Comparison of ENCODE assay signal across 9 mouse cellular contexts in genomic region chr9:65123552-65124168, GRCm38 (mm10). TPM values are rescaled to one million over a fixed set of nuclear protein-coding genes. Genes with fewer than 3 reads are reported as not detected.
A peak's percentile ranks its signal among the peaks of the same experiment; 100 is the strongest.
DNase-seq lines count a peak whose midpoint lies in the region; ATAC-seq and TF ChIP-seq lines count a peak whose summit lies in the region.
"Had no signal": no experiment of that assay in that cellular context is flagged by ENCODE, and none has a peak within 500 bp of the region (broad histone marks: within the 10 kb centered on the region; RNA-seq: fewer than 3 reads in every experiment).

No protein-coding gene starts in this region.

- no peak for TF ChIP-seq EP300 in liver, postnatal 0 days (IDR thresholded peaks at IDR 0.05; ENCODE audit: low read depth)

- H3K27ac ChIP-seq in heart, embryonic 10.5 days, result peak overlapping the region; percentile 75
- H3K27ac ChIP-seq in bone marrow macrophage, adult 2 months (ENCODE audit: insufficient read depth, low read depth, low read length), result no peak overlapping the region
- H3K27ac ChIP-seq in forebrain, embryonic 12.5 days, result no peak overlapping the region
- H3K27ac ChIP-seq in intestine, embryonic 14.5 days (ENCODE audit: low read depth), result no peak overlapping the region
- H3K27ac ChIP-seq in liver, postnatal 0 days (ENCODE audit: low read depth), result no peak overlapping the region
- H3K27ac ChIP-seq in olfactory bulb, adult 2 months (ENCODE audit: insufficient read depth, low read depth, low read length), result no peak overlapping the region
- H3K27ac ChIP-seq: macrophage had no signal

- H3K9ac ChIP-seq in forebrain, embryonic 12.5 days, result peak overlapping the region; percentile 70
- H3K9ac ChIP-seq in intestine, embryonic 14.5 days (ENCODE audit: low read length), result peak overlapping the region; percentile 35; the same call in 1 of the 2 replicates
- no peak overlapping the region for H3K9ac ChIP-seq in liver, postnatal 0 days (replicated peaks)

- peaks cover 54% of the 10 kb centered on the region for H3K27me3 ChIP-seq in heart, embryonic 10.5 days (ENCODE audit: insufficient read depth, poor library complexity, severe bottlenecking)
- peaks cover 42% of the 10 kb centered on the region for H3K27me3 ChIP-seq in forebrain, embryonic 12.5 days
- H3K27me3 ChIP-seq in intestine, embryonic 14.5 days (replicated peaks; ENCODE audit: control insufficient read depth, insufficient read depth, low read length), result no peaks in the 10 kb centered on the region
- H3K27me3 ChIP-seq in liver, postnatal 0 days (ENCODE audit: insufficient read depth, low read length), result peaks cover 15% of the 10 kb centered on the region; the same call in 1 of the 2 replicates

- no peak for DNase-seq in heart, embryonic 10.5 days (ENCODE audit: low spot score)
- DNase-seq in heart, adult 8-10 months (ENCODE audit: low spot score), result no peak
- DNase-seq in intestine, embryonic 14.5 days (ENCODE audit: low spot score), result peak; percentile 85
- DNase-seq in liver, postnatal 0 days, result peak; percentile 62
- DNase-seq in gastrocnemius, postnatal 25 days, result no peak

- no peaks in the 10 kb centered on the region for H3K36me3 ChIP-seq in heart, embryonic 10.5 days
- H3K36me3 ChIP-seq in forebrain, embryonic 12.5 days (replicated peaks), result peaks cover 10% of the 10 kb centered on the region; the same call in 1 of the 2 replicates
- peaks cover 53% of the 10 kb centered on the region for H3K36me3 ChIP-seq in intestine, embryonic 14.5 days (ENCODE audit: control insufficient read depth, insufficient read depth, low read length)
- peaks cover 5% of the 10 kb centered on the region; the same call in 1 of the 2 replicates for H3K36me3 ChIP-seq in liver, postnatal 0 days (replicated peaks; ENCODE audit: insufficient read depth, low read length)

- H3K9me3 ChIP-seq in heart, embryonic 10.5 days, result no peaks in the 10 kb centered on the region
- no peaks in the 10 kb centered on the region for H3K9me3 ChIP-seq in forebrain, embryonic 12.5 days
- H3K9me3 ChIP-seq in intestine, embryonic 14.5 days (ENCODE audit: control insufficient read depth, low read length), result no peaks in the 10 kb centered on the region
- H3K9me3 ChIP-seq in liver, postnatal 0 days (ENCODE audit: low read length), result no peaks in the 10 kb centered on the region

- ATAC-seq in forebrain, embryonic 12.5 days (ENCODE audit: low FRiP score), result peak; percentile 75
- 0 out of 2 replicates have a peak, but pooled peaks have one; percentile 26 for ATAC-seq in intestine, embryonic 14.5 days (replicated peaks; ENCODE audit: low FRiP score, low TSS enrichment, low read depth)
- ATAC-seq in liver, postnatal 0 days, result no peak

- H3K4me1 ChIP-seq in heart, embryonic 10.5 days, result peaks cover 22% of the 10 kb centered on the region
- no peaks in the 10 kb centered on the region for H3K4me1 ChIP-seq in bone marrow macrophage, adult 2 months (ENCODE audit: control insufficient read depth, insufficient read depth, low read length)
- H3K4me1 ChIP-seq in forebrain, embryonic 12.5 days, result peaks cover 19% of the 10 kb centered on the region
- 0 out of 2 replicates have a peak, but pooled peaks cover 4% of the 10 kb centered on the region for H3K4me1 ChIP-seq in intestine, embryonic 14.5 days (replicated peaks; ENCODE audit: control insufficient read depth, insufficient read depth, low read length)
- no peaks in the 10 kb centered on the region; the same call in 1 of the 2 replicates for H3K4me1 ChIP-seq in liver, postnatal 0 days (ENCODE audit: insufficient read depth)
- peaks cover 6% of the 10 kb centered on the region for H3K4me1 ChIP-seq in olfactory bulb, adult 2 months (ENCODE audit: control insufficient read depth, insufficient read depth, low read length)

- peak overlapping the region; percentile 85 for H3K4me2 ChIP-seq in forebrain, embryonic 12.5 days
- peak overlapping the region; percentile 64 for H3K4me2 ChIP-seq in intestine, embryonic 14.5 days (ENCODE audit: low read length)
- H3K4me2 ChIP-seq in liver, postnatal 0 days (ENCODE audit: low read depth, low read length), result peak overlapping the region; percentile 60

- peak; percentile 26; the same call in 1 of the 2 replicates for TF ChIP-seq CTCF in bone marrow macrophage, adult 2 months (IDR thresholded peaks at IDR 0.05; ENCODE audit: low read depth, low read length)
- peak; percentile 69 for TF ChIP-seq CTCF in liver, postnatal 0 days (IDR thresholded peaks at IDR 0.05; ENCODE audit: low read depth)
- TF ChIP-seq CTCF in olfactory bulb, adult 2 months (IDR thresholded peaks at IDR 0.05; ENCODE audit: insufficient read depth, low read depth, low read length), result peak; percentile 57; the same call in 1 of the 2 replicates

- peak overlapping the region; percentile 66 for H3K4me3 ChIP-seq in heart, embryonic 10.5 days
- peak overlapping the region; percentile 42 for H3K4me3 ChIP-seq in bone marrow macrophage, adult 2 months (ENCODE audit: insufficient read depth, low read length)
- H3K4me3 ChIP-seq in forebrain, embryonic 12.5 days (replicated peaks), result peak overlapping the region; percentile 45
- peak overlapping the region; percentile 32 for H3K4me3 ChIP-seq in intestine, embryonic 14.5 days (ENCODE audit: low read depth, low read length)
- peak overlapping the region; percentile 32 for H3K4me3 ChIP-seq in liver, postnatal 0 days (ENCODE audit: low read depth, low read length)
- H3K4me3 ChIP-seq in olfactory bulb, adult 2 months (ENCODE audit: insufficient read depth, low read depth, low read length), result peak overlapping the region; percentile 43

- TF ChIP-seq POLR2A in bone marrow macrophage, adult 2 months (IDR thresholded peaks at IDR 0.05; ENCODE audit: borderline replicate concordance, low read depth, low read length), result no peak
- no peak for TF ChIP-seq POLR2A in olfactory bulb, adult 2 months (IDR thresholded peaks at IDR 0.05; ENCODE audit: insufficient read depth, low read depth, low read length)

- 3% methylated on average over 48 of the region's 48 CpGs for WGBS in heart, embryonic 10.5 days
- WGBS in forebrain, embryonic 12.5 days, result 2% methylated on average over 48 of the region's 48 CpGs
- WGBS in intestine, embryonic 14.5 days, result 13% methylated on average over 48 of the region's 48 CpGs
- WGBS in liver, postnatal 0 days (ENCODE audit: insufficient replicate concordance), result 14% methylated on average over 46 of the region's 48 CpGs
- 22% methylated on average over 48 of the region's 48 CpGs for WGBS in olfactory bulb, adult 2 months

RNA-seq across cellular contexts. Expression of gene Igdcc3, which starts 17.3 kb away (rescaled TPM):
- polyA plus RNA-seq in heart, embryonic 10.5 days (2016; fragmentation: Nextera tagmentation; extraction: Ambion mirVana), result 26.8 and 65.0 TPM in 2 replicates
- under 1 TPM in 2 of 4 experiments, not detected in 2; 0.09 to 0.19 TPM for total RNA-seq in heart, adult 8-10 months (2022)
- not detected in 2 replicates for polyA plus RNA-seq in bone marrow macrophage, adult 2 months (2012; ENCODE audit: insufficient read depth, insufficient read length, missing spikeins)
- 40.0 and 40.8 TPM in 2 replicates for polyA plus RNA-seq in forebrain, embryonic 12.5 days (2016; fragmentation: Nextera tagmentation; extraction: Ambion mirVana)
- 2.7 and 2.9 TPM in 2 replicates for polyA plus RNA-seq in intestine, embryonic 14.5 days (2014; fragmentation: Nextera tagmentation; extraction: Ambion mirVana)
- polyA plus RNA-seq in liver, postnatal 0 days (2015; fragmentation: Nextera tagmentation; extraction: Ambion mirVana), result not detected in 2 replicates
- not detected in 2 replicates for polyA plus RNA-seq in olfactory bulb, adult 2 months (2012; ENCODE audit: insufficient read depth, insufficient read length, low replicate concordance, missing spikeins)
- under 1 TPM; 0.21 to 0.33 TPM for total RNA-seq in gastrocnemius, postnatal 25 days (2021)
- polyA plus RNA-seq: macrophage had no signal

RNA-seq across cellular contexts. Expression of gene Igdcc4, which starts 22.4 kb away (rescaled TPM):
- 7.5 and 10.8 TPM in 2 replicates for polyA plus RNA-seq in heart, embryonic 10.5 days (2016; fragmentation: Nextera tagmentation; extraction: Ambion mirVana)
- total RNA-seq in heart, adult 8-10 months (2022), result 10 to 100 TPM; 13.3 to 17.9 (median 15.7) TPM
- 0.15 TPM in 1 of 2 replicates, not detected in the other for polyA plus RNA-seq in bone marrow macrophage, adult 2 months (2012; ENCODE audit: insufficient read depth, insufficient read length, missing spikeins)
- polyA plus RNA-seq in forebrain, embryonic 12.5 days (2016; fragmentation: Nextera tagmentation; extraction: Ambion mirVana), result 14.1 and 14.4 TPM in 2 replicates
- 39.6 and 42.2 TPM in 2 replicates for polyA plus RNA-seq in intestine, embryonic 14.5 days (2014; fragmentation: Nextera tagmentation; extraction: Ambion mirVana)
- 5.8 and 6.0 TPM in 2 replicates for polyA plus RNA-seq in liver, postnatal 0 days (2015; fragmentation: Nextera tagmentation; extraction: Ambion mirVana)
- not detected in 2 replicates for polyA plus RNA-seq in olfactory bulb, adult 2 months (2012; ENCODE audit: insufficient read depth, insufficient read length, low replicate concordance, missing spikeins)
- total RNA-seq in gastrocnemius, postnatal 25 days (2021), result 10 to 100 TPM; 26.4 to 27.3 TPM

Comparison
In these comparisons a context has a peak if more than half of its experiments do, and no peak if none do; other contexts are left out.
1. DNase-seq: peak in intestine, embryonic 14.5 days (single experiment) and liver, postnatal 0 days (single experiment); none in heart, embryonic 10.5 days (single experiment), heart, adult 8-10 months (single experiment) and gastrocnemius, postnatal 25 days (single experiment).
2. Peak in every context shown above with its lines, with median percentiles within 50 percentile points of each other: H3K4me3 ChIP-seq, CTCF ChIP-seq and H3K4me2 ChIP-seq.